Mouse (Mus musculus) forebrain, postnatal 0 days (tissue): ENCODE results near the gene Rpl4. TPM values are rescaled to one million over a fixed set of nuclear protein-coding genes. Genes with fewer than 3 reads are reported as not detected.
"Not testable (repeated sequence)": the region's sequence is repeated elsewhere in the genome, so short reads cannot be mapped to it uniquely, and the experiment has no call there.

Source experiments
- ATAC-seq: fragments of 200-750 bp; cut with Nextera tagmentation; 2 replicates; pipeline ENCODE4 v1.8.0; 2017; ENCODE audit warnings: mild to moderate bottlenecking, moderate library complexity
- DNase-seq: peaks from one replicate; pipeline ENCODE4 v3.0.0-alpha.2; 2015
- H3K27ac ChIP-seq: fragments of 300-500 bp; sonication (generic); 2 replicates; pipeline ENCODE4 v1.5.1; 2014; ENCODE audit warnings: low read depth, mild to moderate bottlenecking, antibody characterized with exemption, low read length, moderate library complexity, mixed read lengths
- H3K27me3 ChIP-seq: fragments of 300-500 bp; sonication (generic); 2 replicates; pipeline ENCODE4 v1.6.1; 2014; ENCODE audit warnings: mild to moderate bottlenecking, low read length, mixed read lengths; ENCODE audit not compliant: insufficient read depth
- H3K36me3 ChIP-seq: fragments of 300-500 bp; sonication (generic); 2 replicates; pipeline ENCODE4 v1.6.1; 2014; ENCODE audit warnings: mild to moderate bottlenecking, moderate library complexity; ENCODE audit not compliant: insufficient read depth
- H3K4me1 ChIP-seq: fragments of 300-500 bp; sonication (generic); 2 replicates; pipeline ENCODE4 v1.6.1; 2014; ENCODE audit warnings: antibody characterized with exemption; ENCODE audit not compliant: insufficient read depth
- H3K4me2 ChIP-seq: fragments of 300-500 bp; sonication (generic); 2 replicates; pipeline ENCODE4 v1.6.1; 2014; ENCODE audit warnings: low read depth, mild to moderate bottlenecking, moderate library complexity
- H3K4me3 ChIP-seq: fragments of 300-500 bp; sonication (generic); 2 replicates; pipeline ENCODE4 v1.5.1; 2014; ENCODE audit warnings: low read depth, low read length, mixed read lengths
- H3K9ac ChIP-seq: fragments of 300-500 bp; sonication (generic); 2 replicates; pipeline ENCODE4 v1.6.1; 2014; ENCODE audit warnings: mild to moderate bottlenecking
- H3K9me3 ChIP-seq: fragments of 300-500 bp; sonication (generic); 2 replicates; pipeline ENCODE4 v1.6.1; 2016; ENCODE audit warnings: low read length
- CTCF ChIP-seq: sonication (generic); IDR thresholded peaks from 2 replicates; pipeline ENCODE4 v1.5.1; 2016; ENCODE audit warnings: antibody characterized with exemption, control low read depth, low read depth
- WGBS: fragments of 180-500 bp; shearing (Covaris S2); extraction: QIAGEN DNeasy Blood & Tissue Kit; methylation state at CpG from one replicate; pipeline ENCODE4 v1.1.7; 2014; 5-methylcytosine and 5-hydroxymethylcytosine counted together
- polyA plus RNA-seq: library from polyadenylated mRNA; unstranded; fragments of >200 nt; fragmentation: Nextera tagmentation; extraction: Ambion mirVana; gene quantifications from 2 replicates; pipeline ENCODE4 v1.2.1, GENCODE M21; 2015
- total RNA-seq: library from RNA; depleted of rRNA; stranded (reverse); fragments of >200 nt; gene quantifications from 2 replicates; pipeline ENCODE4 v1.2.3, GENCODE M21; 2014

The Rpl4 gene
- total and polyA plus RNA-seq, 2 experiments from 2014 or later, result 693 to 957 TPM

DNA sequence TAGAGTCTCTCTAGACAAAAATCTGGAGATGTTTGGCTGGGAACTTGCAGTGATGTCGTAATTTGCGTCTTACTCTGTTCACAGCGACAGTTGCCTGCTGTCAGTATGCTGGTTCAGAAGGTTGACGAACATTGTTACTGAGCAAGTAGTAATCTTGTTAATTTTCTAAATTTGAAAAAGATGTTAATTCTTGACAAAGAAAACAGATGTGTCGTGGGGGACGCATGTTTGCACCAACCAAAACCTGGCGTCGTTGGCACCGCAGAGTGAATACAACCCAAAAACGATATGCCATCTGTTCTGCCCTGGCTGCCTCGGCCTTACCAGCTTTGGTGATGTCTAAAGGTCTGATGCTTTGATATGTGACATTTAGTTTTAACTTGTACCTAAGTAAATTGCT, 2.2 kb downstream of the Rpl4 start:
- Histone ChIP-seq H3K27me3 (no peaks in the 10 kb centered on the region), H3K4me3 (no peak overlapping the region), H3K27ac (no peak overlapping the region), H3K36me3 (peaks cover 38% of the 10 kb centered on the region), H3K4me2 (no peak overlapping the region), H3K9me3 (no peaks in the 10 kb centered on the region), H3K4me1 (peaks cover 14% of the 10 kb centered on the region; the same call in 1 of the 2 replicates), H3K9ac (no peak overlapping the region)
- DNase-seq, result no peak
- WGBS, result 45% methylated on average over 11 of the region's 11 CpGs
- no peak for TF ChIP-seq CTCF
- no peak for ATAC-seq

DNA sequence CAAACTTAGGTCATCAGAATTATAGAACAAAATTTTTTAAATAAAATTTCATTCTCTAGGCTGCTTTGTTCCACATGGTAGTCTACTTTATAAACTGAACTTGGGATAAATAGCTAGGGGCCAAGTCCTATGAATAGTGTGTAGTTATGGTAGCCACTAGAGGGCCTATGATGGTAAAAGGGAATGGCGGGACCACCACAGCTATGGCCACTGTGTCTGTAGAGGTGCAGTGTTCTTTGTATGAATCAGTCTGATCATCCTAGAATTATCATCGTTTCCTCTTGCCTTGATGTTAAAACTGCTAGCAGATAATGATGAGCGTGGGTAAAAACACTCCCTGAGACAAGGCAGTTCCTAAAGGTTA, 5.4 kb downstream of the Rpl4 start:
- Histone ChIP-seq H3K9ac (no peak overlapping the region), H3K9me3 (no peaks in the 10 kb centered on the region), H3K4me3 (peak overlapping the region; percentile 51), H3K4me2 (peak overlapping the region; percentile 49), H3K36me3 (peaks cover 55% of the 10 kb centered on the region), H3K27me3 (no peaks in the 10 kb centered on the region), H3K4me1 (peaks cover 12% of the 10 kb centered on the region; the same call in 1 of the 2 replicates), H3K27ac (peak overlapping the region; percentile 75)
- DNase-seq, result no peak
- ATAC-seq, result peak; percentile 59
- peak; percentile 51 for TF ChIP-seq CTCF
- 37% methylated on average over 3 of the region's 3 CpGs for WGBS

DNA sequence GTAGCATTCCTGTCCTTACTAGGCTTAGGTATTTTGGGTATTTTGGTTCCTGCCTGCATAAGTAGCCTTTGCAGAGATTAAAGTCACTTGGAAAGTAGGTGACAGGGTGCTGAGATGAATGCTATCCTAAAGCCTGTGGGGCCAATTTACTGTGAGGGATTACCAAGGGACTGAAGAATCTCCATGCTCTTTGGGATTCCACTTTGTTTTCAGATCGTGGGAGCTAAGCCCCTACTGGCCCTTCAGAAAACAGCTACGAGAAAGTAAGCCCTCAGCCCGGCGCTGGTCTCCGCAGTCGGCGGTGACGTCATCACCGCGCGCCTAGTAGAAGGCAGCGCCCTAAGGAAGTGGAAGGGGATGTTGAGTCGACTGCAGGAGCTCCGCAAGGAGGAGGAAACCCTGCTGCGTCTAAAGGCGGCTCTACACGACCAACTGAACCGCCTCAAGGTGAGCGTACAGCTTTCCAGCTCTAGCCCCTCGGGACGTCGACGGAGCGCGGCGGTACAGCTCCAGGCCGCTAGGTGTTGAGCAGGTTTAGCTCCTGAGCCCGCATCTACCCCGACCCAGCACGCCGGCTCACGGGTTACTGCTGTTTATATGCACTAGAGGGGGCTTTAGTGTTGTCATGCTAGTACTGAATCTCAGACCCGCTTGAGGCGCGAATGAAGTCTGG, 5.9 kb downstream of the Rpl4 start, which contains the start of gene Snapc5:
TSS of gene Snapc5 (plus strand) at position 301 of the 673 bp plus-strand sequence.
- WGBS, result under 1% methylated on average over 35 of the region's 35 CpGs
- Histone ChIP-seq H3K4me1 (peaks cover 12% of the 10 kb centered on the region; the same call in 1 of the 2 replicates), H3K4me2 (peak within 1 kb of the TSS; percentile 49), H3K9ac (peak within 1 kb of the TSS; percentile 56), H3K36me3 (peaks cover 55% of the 10 kb centered on the region), H3K9me3 (no peaks in the 10 kb centered on the region), H3K27ac (peak within 1 kb of the TSS; percentile 75), H3K4me3 (peak within 1 kb of the TSS; percentile 51), H3K27me3 (no peaks in the 10 kb centered on the region)
- ATAC-seq (peak; percentile 97), DNase-seq (peak; percentile 97)
- TF ChIP-seq CTCF, result peak; percentile 74

DNA sequence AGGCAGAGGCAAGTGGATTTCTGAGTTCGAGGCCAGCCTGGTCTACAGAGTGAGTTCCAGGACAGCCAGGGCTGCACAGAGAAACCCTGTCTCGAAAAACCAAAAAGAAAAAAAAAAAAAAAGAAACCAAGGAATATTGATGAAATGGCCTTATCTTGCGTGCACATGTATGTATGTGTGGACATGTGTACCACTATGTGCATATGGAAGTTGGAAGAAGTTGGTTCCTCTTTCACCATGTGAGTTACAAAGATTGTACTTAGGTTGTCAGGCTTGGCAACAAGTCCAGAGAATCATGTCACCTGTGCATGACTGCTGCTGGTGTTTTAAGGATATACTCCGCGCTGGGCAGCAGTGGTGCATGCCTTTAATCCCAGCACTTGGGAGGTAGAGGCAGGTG, 10.1 kb downstream of the Rpl4 start:
- not testable (repeated sequence) for H3K4me2 ChIP-seq, H3K4me1 ChIP-seq, H3K9me3 ChIP-seq, H3K27me3 ChIP-seq, H3K27ac ChIP-seq, H3K9ac ChIP-seq, H3K4me3 ChIP-seq, DNase-seq, ATAC-seq
- WGBS, result 95% methylated on average over 5 of the region's 5 CpGs
- H3K36me3 ChIP-seq, result peaks cover 43% of the 10 kb centered on the region

DNA sequence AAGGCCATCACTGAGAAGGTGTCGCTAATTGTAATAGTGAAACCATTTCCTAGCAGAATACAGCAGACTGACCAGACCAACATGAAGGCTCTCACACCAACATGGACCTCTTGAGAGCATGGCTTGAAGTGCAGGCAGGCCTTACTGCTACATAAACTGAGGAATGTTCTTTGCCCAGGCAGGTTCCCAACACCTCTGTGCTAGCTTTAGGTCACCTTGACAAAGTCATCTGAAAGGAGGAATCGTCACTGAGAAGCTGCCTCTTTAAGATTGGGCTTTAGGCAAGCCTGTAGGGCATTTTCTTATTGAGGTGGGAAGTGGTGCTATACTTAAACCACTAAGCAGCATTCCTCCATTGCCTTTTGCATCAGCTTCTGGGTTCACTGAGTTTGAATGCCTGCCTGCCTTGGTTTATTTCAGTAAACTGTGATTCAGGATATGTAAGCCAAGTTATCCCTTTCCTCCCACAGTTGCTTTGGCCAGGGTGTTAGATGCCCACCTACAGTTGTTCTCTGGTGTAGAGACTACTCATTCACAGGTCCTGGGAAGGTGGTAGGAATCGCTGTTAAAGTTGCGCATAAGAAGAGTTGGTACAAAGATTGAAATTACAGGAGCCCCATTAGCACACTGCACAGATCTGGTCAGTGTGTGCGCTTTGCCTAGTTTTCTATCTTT, 11.1 kb downstream of the Rpl4 start:
- Histone ChIP-seq H3K9me3 (no peaks in the 10 kb centered on the region), H3K36me3 (peaks cover 46% of the 10 kb centered on the region), H3K4me1 (0 out of 2 replicates have a peak, but pooled peaks cover 5% of the 10 kb centered on the region), H3K4me2 (no peak overlapping the region), H3K27me3 (no peaks in the 10 kb centered on the region), H3K4me3 (no peak overlapping the region), H3K27ac (no peak overlapping the region), H3K9ac (no peak overlapping the region)
- 95% methylated on average over 5 of the region's 5 CpGs for WGBS
- TF ChIP-seq CTCF, result no peak
- DNase-seq (no peak), ATAC-seq (no peak)

DNA sequence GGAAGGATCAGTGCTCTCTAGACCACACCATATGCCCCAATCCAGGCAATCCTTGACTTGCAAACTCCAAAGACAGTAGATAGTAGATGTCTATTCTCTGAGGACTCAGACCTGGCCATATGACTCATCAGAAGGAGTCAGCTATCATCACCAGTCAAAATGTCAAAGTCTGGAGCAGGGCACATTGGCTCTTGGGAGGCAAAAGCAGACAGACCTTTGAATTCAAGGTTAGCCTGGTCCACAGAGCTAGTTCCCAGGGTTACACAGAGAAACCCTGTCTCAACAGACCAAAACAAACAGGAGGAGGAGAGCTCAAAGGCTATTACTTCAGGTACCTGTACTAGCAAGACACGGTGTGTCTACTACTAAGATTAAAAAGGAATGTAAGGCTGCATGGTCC, 20.7 kb downstream of the Rpl4 start:
- Histone ChIP-seq H3K9ac (no peak overlapping the region), H3K27me3 (no peaks in the 10 kb centered on the region), H3K9me3 (no peaks in the 10 kb centered on the region), H3K4me1 (no peaks in the 10 kb centered on the region), H3K4me2 (no peak overlapping the region), H3K4me3 (no peak overlapping the region), H3K27ac (no peak overlapping the region), H3K36me3 (peaks cover 31% of the 10 kb centered on the region)
- DNase-seq, result no peak
- TF ChIP-seq CTCF, result no peak
- WGBS, result 100% methylated on average over 1 of the region's 1 CpGs
- ATAC-seq, result no peak

DNA sequence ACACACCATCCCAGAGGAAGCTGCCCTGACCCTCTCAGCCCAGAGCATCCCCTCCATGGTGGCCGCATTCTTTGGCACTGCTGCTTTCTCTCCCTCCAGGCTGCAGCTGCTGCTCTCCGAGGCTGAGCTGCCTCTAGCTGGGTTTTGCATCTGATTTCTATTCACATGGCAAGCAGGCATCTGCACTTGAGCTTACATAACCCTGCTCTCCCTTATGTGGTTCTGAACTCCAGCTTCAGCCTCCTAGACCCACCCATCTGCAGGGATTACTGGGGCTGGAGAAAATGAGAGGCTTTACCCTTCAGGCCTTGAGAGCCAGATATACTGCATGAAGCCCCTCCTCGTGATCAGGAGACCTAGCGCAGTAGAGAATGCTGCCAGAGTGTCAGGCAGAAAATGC, 22.4 kb downstream of the Rpl4 start:
- Histone ChIP-seq H3K4me1 (no peaks in the 10 kb centered on the region), H3K9ac (no peak overlapping the region), H3K4me3 (no peak overlapping the region), H3K9me3 (no peaks in the 10 kb centered on the region), H3K27me3 (no peaks in the 10 kb centered on the region), H3K27ac (no peak overlapping the region), H3K36me3 (peaks cover 24% of the 10 kb centered on the region), H3K4me2 (no peak overlapping the region)
- ATAC-seq (no peak), DNase-seq (no peak)
- WGBS, result 79% methylated on average over 4 of the region's 4 CpGs
- no peak for TF ChIP-seq CTCF
